Mouse (Mus musculus) limb, embryonic 10.5 days (tissue): ENCODE data around the gene Rdh19. TPM values are rescaled to one million over a fixed set of nuclear protein-coding genes. Genes with fewer than 3 reads are reported as not detected.

Experiments used
- polyA plus RNA-seq: library from polyadenylated mRNA; unstranded; fragments of >200 nt; fragmentation: Nextera tagmentation; extraction: Ambion mirVana; gene quantifications from 2 replicates; pipeline ENCODE4 v1.2.1, GENCODE M21; 2016

Rdh19 gene
- polyA plus RNA-seq, 1 experiment from 2014 or later = not detected

Other genes with a start within 250 kb of the Rdh19 start
- gene Lrp1, start 228.8 kb upstream of the Rdh19 start, polyA plus RNA-seq = 48.6 and 67.8 TPM in 2 replicates
- gene Stat6, start 206.9 kb upstream of the Rdh19 start, polyA plus RNA-seq = 8.4 and 9.7 TPM in 2 replicates
- 11.9 and 12.3 TPM in 2 replicates for gene Nemp1, start 183.0 kb upstream of the Rdh19 start, polyA plus RNA-seq
- gene Nab2, start 181.4 kb upstream of the Rdh19 start, polyA plus RNA-seq = 13.1 and 17.4 TPM in 2 replicates
- gene Myo1a, start 144.8 kb upstream of the Rdh19 start, polyA plus RNA-seq = 0.49 and 0.78 TPM in 2 replicates
- 2.1 and 2.8 TPM in 2 replicates for gene Tac2, start 125.5 kb upstream of the Rdh19 start, polyA plus RNA-seq
- 5.1 and 5.5 TPM in 2 replicates for gene Zbtb39, start 110.4 kb upstream of the Rdh19 start, polyA plus RNA-seq
- gene Gpr182, start 98.2 kb upstream of the Rdh19 start, polyA plus RNA-seq = 0.50 and 0.51 TPM in 2 replicates
- not detected in 2 replicates for gene Rdh1, start 90.2 kb upstream of the Rdh19 start, polyA plus RNA-seq
- gene Rdh16f1, start 90.1 kb upstream of the Rdh19 start, polyA plus RNA-seq = not detected in 2 replicates
- 0.06 and 0.13 TPM in 2 replicates for gene Rdh9, start 73.5 kb upstream of the Rdh19 start, polyA plus RNA-seq
- gene Rdh16, start 48.8 kb upstream of the Rdh19 start, polyA plus RNA-seq = not detected in 2 replicates
- gene Rdh16f2, start 16.5 kb downstream of the Rdh19 start, polyA plus RNA-seq = not detected in 2 replicates
- gene Rdh7, start 38.9 kb downstream of the Rdh19 start, polyA plus RNA-seq = not detected in 2 replicates
- not detected in 2 replicates for gene Sdr9c7, start 48.6 kb downstream of the Rdh19 start, polyA plus RNA-seq
- not detected in 2 replicates for gene Hsd17b6, start 157.7 kb downstream of the Rdh19 start, polyA plus RNA-seq
- 99.0 and 109 TPM in 2 replicates for gene Prim1, start 165.2 kb downstream of the Rdh19 start, polyA plus RNA-seq
- 898 and 1,037 TPM in 2 replicates for gene Naca, start 185.6 kb downstream of the Rdh19 start, polyA plus RNA-seq
- 668 and 708 TPM in 2 replicates for gene Ptges3, start 209.0 kb downstream of the Rdh19 start, polyA plus RNA-seq
- gene Atp5b, start 233.3 kb downstream of the Rdh19 start, polyA plus RNA-seq = 2,336 and 2,543 TPM in 2 replicates
- 12.3 and 14.4 TPM in 2 replicates for gene Baz2a, start 241.6 kb downstream of the Rdh19 start, polyA plus RNA-seq